Mouse (Mus musculus) lung, postnatal 0 days (tissue): ENCODE results near the gene Rangrf. TPM values are rescaled to one million over a fixed set of nuclear protein-coding genes. Genes with fewer than 3 reads are reported as not detected.
"Not testable (repeated sequence)": the region's sequence is repeated elsewhere in the genome, so short reads cannot be mapped to it uniquely, and the experiment has no call there.

Experiments
- ATAC-seq: fragments of 200-750 bp; cut with Nextera tagmentation; 2 replicates; pipeline ENCODE4 v1.8.0; 2017; ENCODE audit warnings: moderate library complexity
- DNase-seq: peaks from one replicate; pipeline ENCODE4 v3.0.0-alpha.2; 2016; ENCODE audit warnings: low spot score
- H3K27ac ChIP-seq: fragments of 300-500 bp; sonication (generic); 2 replicates; pipeline ENCODE4 v1.5.1; 2014; ENCODE audit warnings: antibody characterized with exemption, mild to moderate bottlenecking, low read length, mixed read lengths
- H3K27me3 ChIP-seq: fragments of 300-500 bp; sonication (generic); replicated peaks from 2 replicates; pipeline ENCODE4 v1.6.1; 2014; ENCODE audit warnings: low read length, mixed read lengths; ENCODE audit not compliant: insufficient read depth
- H3K36me3 ChIP-seq: fragments of 300-500 bp; sonication (generic); 2 replicates; pipeline ENCODE4 v1.6.1; 2014; ENCODE audit warnings: low read length, mixed read lengths; ENCODE audit not compliant: insufficient read depth
- H3K4me1 ChIP-seq: fragments of 300-500 bp; sonication (generic); 2 replicates; pipeline ENCODE4 v1.6.1; 2014; ENCODE audit warnings: antibody characterized with exemption, low read depth, low read length, mixed read lengths; ENCODE audit not compliant: insufficient read depth
- H3K4me2 ChIP-seq: fragments of 300-500 bp; sonication (generic); replicated peaks from 2 replicates; pipeline ENCODE4 v1.6.1; 2014; ENCODE audit warnings: low read depth, mild to moderate bottlenecking, low read length, moderate library complexity, mixed read lengths
- H3K4me3 ChIP-seq: fragments of 300-500 bp; sonication (generic); 2 replicates; pipeline ENCODE4 v1.5.1; 2014; ENCODE audit warnings: low read depth, low read length
- H3K9ac ChIP-seq: fragments of 300-500 bp; sonication (generic); replicated peaks from 2 replicates; pipeline ENCODE4 v1.6.1; 2014; ENCODE audit warnings: low read depth, mild to moderate bottlenecking
- H3K9me3 ChIP-seq: fragments of 300-500 bp; sonication (generic); 2 replicates; pipeline ENCODE4 v1.6.1; 2016; ENCODE audit warnings: low read length, mixed read lengths
- CTCF ChIP-seq: IDR thresholded peaks from 2 replicates; pipeline ENCODE4 v1.5.1; 2016; ENCODE audit warnings: antibody characterized with exemption, mild to moderate bottlenecking
- EP300 ChIP-seq: IDR thresholded peaks from 2 replicates; pipeline ENCODE4 v1.6.1; 2016; ENCODE audit warnings: antibody characterized with exemption, mild to moderate bottlenecking, control low read depth
- WGBS: fragments of 180-500 bp; shearing (Covaris S2); extraction: QIAGEN DNeasy Blood & Tissue Kit; methylation state at CpG from one replicate; pipeline ENCODE4 v1.1.7; 2014; 5-methylcytosine and 5-hydroxymethylcytosine counted together
- polyA plus RNA-seq: library from polyadenylated mRNA; unstranded; fragments of >200 nt; fragmentation: Nextera tagmentation; extraction: Ambion mirVana; gene quantifications from 2 replicates; pipeline ENCODE4 v1.2.1, GENCODE M21; 2015

Rangrf gene
- polyA plus RNA-seq, 1 experiment from 2014 or later, result 18.3 TPM

- WGBS, result 87% methylated on average over 11 of the region's 11 CpGs
- no peak for ATAC-seq
Observed at GRCm38 (mm10) chr11:68968752-68969151, 6.2 kb downstream of the Rangrf start.

GRCm38 (mm10) chr11:68967337-68968282 is 7.4 kb downstream of the Rangrf start, which contains the start of gene Slc25a35:
Gene Slc25a35 (plus strand): TSS chr11:68968131.
- Histone ChIP-seq H3K4me1 (peaks cover 10% of the 10 kb centered on the region; the same call in 1 of the 2 replicates), H3K27ac (peak within 1 kb of the TSS; percentile 38; the same call in 1 of the 2 replicates), H3K9ac (0 out of 2 replicates have a peak within 1 kb of the TSS, but pooled peaks have one; percentile 26), H3K4me3 (peak within 1 kb of the TSS; percentile 52), H3K9me3 (no peaks in the 10 kb centered on the region), H3K36me3 (no peaks in the 10 kb centered on the region), H3K27me3 (no peaks in the 10 kb centered on the region), H3K4me2 (peak within 1 kb of the TSS; percentile 79)
- DNase-seq (peak; percentile 96), ATAC-seq (peak; percentile 97)
- TF ChIP-seq EP300 (peak; percentile 12; the same call in 1 of the 2 replicates), CTCF (peak; percentile 44)
- WGBS, result 1% methylated on average over 50 of the region's 50 CpGs

More at GRCm38 (mm10) chr11:68968752-68969151, 6.2 kb downstream of the Rangrf start:
- 0 out of 2 replicates have a peak overlapping the region, but pooled peaks have one; percentile 79 for H3K4me2 ChIP-seq
- H3K27ac ChIP-seq, result no peak overlapping the region
- TF ChIP-seq EP300 (no peak), CTCF (no peak)
- DNase-seq, result no peak
- peaks cover 10% of the 10 kb centered on the region; the same call in 1 of the 2 replicates for H3K4me1 ChIP-seq
- no peaks in the 10 kb centered on the region for H3K36me3 ChIP-seq
- H3K4me3 ChIP-seq, result no peak overlapping the region
- no peaks in the 10 kb centered on the region for H3K9me3 ChIP-seq
- no peak overlapping the region for H3K9ac ChIP-seq
- H3K27me3 ChIP-seq, result no peaks in the 10 kb centered on the region

- Histone ChIP-seq H3K27ac (no peak overlapping the region), H3K27me3 (no peaks in the 10 kb centered on the region), H3K4me2 (no peak overlapping the region; the same call in 1 of the 2 replicates), H3K36me3 (no peaks in the 10 kb centered on the region), H3K9ac (no peak overlapping the region), H3K9me3 (no peaks in the 10 kb centered on the region), H3K4me1 (peaks cover 10% of the 10 kb centered on the region; the same call in 1 of the 2 replicates), H3K4me3 (no peak overlapping the region)
- no peak for DNase-seq
- ATAC-seq, result no peak
- no peak for TF ChIP-seq CTCF
- TF ChIP-seq EP300, result no peak
- WGBS, result 24% methylated on average over 1 of the region's 1 CpGs
Observed at GRCm38 (mm10) chr11:68966554-68966953, 8.4 kb downstream of the Rangrf start.

GRCm38 (mm10) chr11:68965845-68966244 is 9.1 kb downstream of the Rangrf start:
- no peak for TF ChIP-seq EP300
- peak; percentile 75 for TF ChIP-seq CTCF

GRCm38 (mm10) chr11:68965050-68965449 is 9.9 kb downstream of the Rangrf start:
- Histone ChIP-seq H3K4me2 (no peak overlapping the region), H3K9me3 (no peaks in the 10 kb centered on the region), H3K27me3 (no peaks in the 10 kb centered on the region), H3K36me3 (no peaks in the 10 kb centered on the region), H3K27ac (no peak overlapping the region), H3K4me1 (peaks cover 7% of the 10 kb centered on the region; the same call in 1 of the 2 replicates), H3K4me3 (no peak overlapping the region), H3K9ac (no peak overlapping the region)
- ATAC-seq (no peak), DNase-seq (no peak)
- no peak for TF ChIP-seq CTCF
- no peak for TF ChIP-seq EP300

More at GRCm38 (mm10) chr11:68965845-68966244, 9.1 kb downstream of the Rangrf start:
- no peak overlapping the region for H3K9ac ChIP-seq
- H3K27ac ChIP-seq, result no peak overlapping the region
- H3K9me3 ChIP-seq, result no peaks in the 10 kb centered on the region
- no peak overlapping the region for H3K4me3 ChIP-seq
- no peaks in the 10 kb centered on the region for H3K36me3 ChIP-seq
- no peak for ATAC-seq
- DNase-seq, result peak; percentile 79
- H3K27me3 ChIP-seq, result no peaks in the 10 kb centered on the region
- H3K4me2 ChIP-seq, result no peak overlapping the region
- WGBS, result 37% methylated on average over 3 of the region's 3 CpGs
- H3K4me1 ChIP-seq, result peaks cover 9% of the 10 kb centered on the region; the same call in 1 of the 2 replicates

GRCm38 (mm10) chr11:68963405-68963804 is 11.6 kb downstream of the Rangrf start:
- ATAC-seq (no peak), DNase-seq (no peak)
- Histone ChIP-seq H3K27ac (no peak overlapping the region), H3K27me3 (no peaks in the 10 kb centered on the region), H3K36me3 (no peaks in the 10 kb centered on the region), H3K4me2 (no peak overlapping the region), H3K9ac (no peak overlapping the region), H3K9me3 (no peaks in the 10 kb centered on the region), H3K4me3 (no peak overlapping the region), H3K4me1 (peaks cover 3% of the 10 kb centered on the region; the same call in 1 of the 2 replicates)
- 61% methylated on average over 2 of the region's 2 CpGs for WGBS
- TF ChIP-seq CTCF (no peak), EP300 (no peak)

GRCm38 (mm10) chr11:68962159-68962558 is 12.8 kb downstream of the Rangrf start:
- not testable (repeated sequence) for H3K9ac ChIP-seq, H3K27ac ChIP-seq, DNase-seq, H3K27me3 ChIP-seq, H3K9me3 ChIP-seq, H3K4me2 ChIP-seq, H3K4me1 ChIP-seq, ATAC-seq, H3K36me3 ChIP-seq, H3K4me3 ChIP-seq
- 18% methylated on average over 11 of the region's 11 CpGs for WGBS
